Mouse (Mus musculus) urinary bladder, postnatal 25 days (tissue): ENCODE measurements at regions not wholly inside any gene's neighbourhood (a gene's known extent, or its start where the extent isn't known, plus 50 kb on each side); places are given as distances from the start of the nearest gene placed in this dataset.

Experiments used
- DNase-seq: peaks from one replicate; pipeline ENCODE4 v3.0.0; 2022; ENCODE audit warnings: low spot score

- no peak for DNase-seq
Observed at GRCm38 (mm10) chr13:39127942-39128341, 167.3 kb upstream of the Slc35b3 start.

GRCm38 (mm10) chr13:39092058-39092457 lies 131.4 kb upstream of the Slc35b3 start:
- DNase-seq, result no peak

- no peak for DNase-seq
Observed at GRCm38 (mm10) chr13:39084544-39084943, 123.9 kb upstream of the Slc35b3 start.

DNA sequence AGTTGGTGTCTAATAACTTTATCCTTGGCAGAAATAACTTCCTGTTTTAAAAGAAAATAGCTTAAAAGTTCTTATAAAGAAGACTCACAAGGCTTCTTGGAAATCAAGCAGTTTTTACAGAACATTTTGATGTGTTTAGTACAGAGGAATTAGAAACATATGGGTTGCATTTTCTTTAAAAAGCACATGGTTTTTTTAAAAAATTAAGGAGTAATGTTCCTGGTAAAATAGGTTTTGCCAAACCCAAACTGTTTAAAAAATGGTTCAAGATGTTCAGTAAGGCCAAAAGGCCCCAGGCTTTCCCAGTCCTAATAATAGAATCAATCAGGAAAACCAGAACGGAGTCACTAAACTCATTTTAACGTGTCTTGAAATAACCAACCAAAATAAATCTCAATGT lies 113.5 kb upstream of the Slc35b3 start:
- no peak for DNase-seq

GRCm38 (mm10) chr13:39032263-39032662 lies 71.6 kb upstream of the Slc35b3 start:
- no peak for DNase-seq

DNA sequence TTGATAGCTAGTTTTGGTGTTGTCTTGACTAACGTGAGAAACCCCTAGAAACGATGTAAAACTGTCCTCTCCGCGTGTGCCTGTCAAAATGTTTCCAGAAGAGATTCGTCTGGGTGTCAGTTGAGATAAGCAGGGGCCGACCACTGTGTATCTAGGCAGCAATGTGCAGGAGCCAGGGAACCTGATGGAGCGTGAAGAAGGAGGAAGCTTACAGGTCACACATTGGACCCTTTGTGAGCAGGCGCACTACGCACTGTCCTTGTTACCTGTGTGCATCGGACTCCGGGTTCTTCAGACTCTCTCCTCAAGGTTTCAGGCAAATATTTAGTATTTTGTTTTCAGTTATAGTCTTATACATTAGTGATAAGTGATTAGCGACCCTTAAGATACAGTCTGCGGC lies 59.5 kb upstream of the Slc35b3 start:
- no peak for DNase-seq

DNA sequence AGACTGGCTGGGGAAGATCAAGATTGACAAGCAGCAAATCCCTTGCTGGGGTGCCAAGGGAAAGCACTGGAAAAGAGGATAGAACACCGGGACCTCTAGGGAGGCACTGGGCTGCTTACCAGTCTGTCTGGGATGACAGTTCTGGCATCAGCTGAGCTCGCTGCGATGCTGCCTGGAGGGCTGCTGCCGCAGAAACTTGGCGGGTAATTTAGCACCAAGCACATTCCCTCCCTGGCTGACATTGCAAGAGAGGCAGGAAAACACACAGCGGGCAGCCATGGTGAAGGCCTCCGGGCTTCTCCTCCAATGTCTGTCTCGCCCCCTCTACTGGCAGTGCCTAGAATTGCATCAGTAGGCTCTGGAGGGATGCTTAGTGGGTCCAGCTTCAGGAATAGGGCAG lies 51.0 kb upstream of the Slc35b3 start:
- DNase-seq, result peak; percentile 68
